In genomic region chr3:139048701-139049622, GRCm38 (mm10) we compare ENCODE assay signal across 12 mouse cellular contexts.
"Had no signal": no experiment of that assay in that cellular context is flagged by ENCODE, and none has a peak within 500 bp of the region (broad histone marks: within the 10 kb centered on the region; RNA-seq: fewer than 3 reads in every experiment).

No protein-coding gene starts in this region.

- DNase-seq: kidney, adult 18-20 months; kidney, postnatal 10 days; layer of hippocampus, postnatal 36 days; left cerebral cortex, postnatal 4 days; lung, adult 2 months; lung, postnatal 36 days; retina, postnatal 1 day; right cerebral cortex, postnatal 4 days; thymus, postnatal 25 days had no signal

- ATAC-seq: intestine, embryonic 15.5 days; lung, postnatal 0 days; midbrain, embryonic 16.5 days had no signal
